Mouse (Mus musculus) intestine, postnatal 0 days (tissue): ENCODE measurements at regions not wholly inside any gene's neighbourhood (a gene's known extent, or its start where the extent isn't known, plus 50 kb on each side); places are given as distances from the start of the nearest gene placed in this dataset.

ENCODE experiments used
- ATAC-seq: fragments of 200-750 bp; cut with Nextera tagmentation; 2 replicates; pipeline ENCODE4 v1.8.0; 2017; ENCODE audit warnings: mild to moderate bottlenecking, moderate TSS enrichment, moderate library complexity
- H3K27ac ChIP-seq: fragments of 300-500 bp; sonication (generic); 2 replicates; pipeline ENCODE4 v1.5.1; 2014; ENCODE audit warnings: mild to moderate bottlenecking, low read depth, low read length, moderate library complexity
- H3K27me3 ChIP-seq: fragments of 300-500 bp; sonication (generic); replicated peaks from 2 replicates; pipeline ENCODE4 v1.6.1; 2014; ENCODE audit warnings: low read length, mixed read lengths; ENCODE audit not compliant: control insufficient read depth, insufficient read depth
- H3K36me3 ChIP-seq: fragments of 300-500 bp; sonication (generic); 2 replicates; pipeline ENCODE4 v1.6.1; 2014; ENCODE audit warnings: mild to moderate bottlenecking, moderate library complexity; ENCODE audit not compliant: control insufficient read depth, insufficient read depth
- H3K4me1 ChIP-seq: fragments of 300-500 bp; sonication (generic); replicated peaks from 2 replicates; pipeline ENCODE4 v1.6.1; 2014; ENCODE audit warnings: antibody characterized with exemption, low read length, mixed read lengths; ENCODE audit not compliant: control insufficient read depth, insufficient read depth
- H3K4me2 ChIP-seq: fragments of 300-500 bp; sonication (generic); replicated peaks from 2 replicates; pipeline ENCODE4 v1.6.1; 2014; ENCODE audit warnings: low read depth, mild to moderate bottlenecking, moderate library complexity
- H3K4me3 ChIP-seq: fragments of 300-500 bp; sonication (generic); 2 replicates; pipeline ENCODE4 v1.5.1; 2014; ENCODE audit warnings: low read depth, low read length
- H3K9ac ChIP-seq: fragments of 300-500 bp; sonication (generic); 2 replicates; pipeline ENCODE4 v1.6.1; 2014; ENCODE audit warnings: mild to moderate bottlenecking, low read depth, low read length
- H3K9me3 ChIP-seq: fragments of 300-500 bp; sonication (generic); 2 replicates; pipeline ENCODE4 v1.6.1; 2016; ENCODE audit warnings: mixed run types; ENCODE audit not compliant: control insufficient read depth
- CTCF ChIP-seq: sonication (generic); IDR thresholded peaks from 2 replicates; pipeline ENCODE4 v1.5.1; 2016; ENCODE audit warnings: low read depth, mild to moderate bottlenecking, control low read depth, antibody characterized with exemption, moderate library complexity
- WGBS: fragments of 180-500 bp; shearing (Covaris S2); extraction: QIAGEN DNeasy Blood & Tissue Kit; methylation state at CpG from one replicate; pipeline ENCODE4 v1.1.7; 2014; 5-methylcytosine and 5-hydroxymethylcytosine counted together

DNA sequence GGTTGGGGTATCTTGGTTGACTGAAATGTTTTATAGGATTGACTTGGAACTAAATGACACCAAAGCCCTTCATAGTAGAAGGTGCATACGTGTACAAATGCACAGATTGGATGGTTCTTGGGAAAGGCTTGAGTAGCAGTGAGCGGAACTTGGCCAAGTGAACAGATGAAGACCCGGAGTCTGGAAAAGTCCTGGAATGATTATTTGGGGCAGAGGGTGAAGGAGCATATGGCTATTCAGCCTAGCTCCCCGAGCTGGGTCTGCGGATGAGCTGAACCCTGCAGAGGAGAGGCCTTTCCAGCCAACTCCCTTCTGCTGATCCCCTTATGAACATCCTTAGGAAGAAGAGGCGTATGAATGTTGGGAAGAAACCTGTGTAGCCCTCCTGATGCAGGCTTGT is 369.1 kb upstream of the Npvf start:
- Histone ChIP-seq H3K27me3 (no peaks in the 10 kb centered on the region), H3K4me3 (no peak overlapping the region), H3K9ac (no peak overlapping the region), H3K9me3 (no peaks in the 10 kb centered on the region), H3K4me1 (no peaks in the 10 kb centered on the region), H3K4me2 (no peak overlapping the region), H3K36me3 (no peaks in the 10 kb centered on the region), H3K27ac (no peak overlapping the region)
- ATAC-seq, result no peak
- WGBS, result 84% methylated on average over 6 of the region's 6 CpGs
- TF ChIP-seq CTCF, result no peak

DNA sequence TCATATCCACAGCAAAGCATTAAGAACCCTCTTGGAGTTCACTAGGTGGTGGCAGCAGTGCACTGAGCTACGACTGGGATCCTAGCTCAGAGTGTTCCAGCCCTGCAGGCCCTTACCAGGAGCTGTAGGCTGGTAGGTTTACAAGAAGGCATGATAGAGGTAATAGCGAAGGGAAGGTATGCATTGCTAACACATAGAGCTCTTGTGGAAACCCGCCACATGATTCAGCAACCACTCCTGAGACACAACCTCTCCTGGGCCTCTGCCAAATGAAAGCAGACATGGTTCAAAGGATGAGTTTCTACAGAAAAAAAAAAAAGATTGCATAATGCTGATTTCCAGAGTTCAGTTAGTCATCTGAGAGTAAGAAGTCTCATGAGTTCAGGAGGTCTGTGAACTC is 370.5 kb upstream of the Npvf start:
- TF ChIP-seq CTCF, result no peak
- Histone ChIP-seq H3K4me1 (no peaks in the 10 kb centered on the region), H3K4me2 (no peak overlapping the region), H3K27me3 (no peaks in the 10 kb centered on the region), H3K27ac (no peak overlapping the region), H3K4me3 (no peak overlapping the region), H3K9me3 (no peaks in the 10 kb centered on the region), H3K9ac (no peak overlapping the region), H3K36me3 (no peaks in the 10 kb centered on the region)
- WGBS, result 68% methylated on average over 3 of the region's 3 CpGs
- ATAC-seq, result no peak

DNA sequence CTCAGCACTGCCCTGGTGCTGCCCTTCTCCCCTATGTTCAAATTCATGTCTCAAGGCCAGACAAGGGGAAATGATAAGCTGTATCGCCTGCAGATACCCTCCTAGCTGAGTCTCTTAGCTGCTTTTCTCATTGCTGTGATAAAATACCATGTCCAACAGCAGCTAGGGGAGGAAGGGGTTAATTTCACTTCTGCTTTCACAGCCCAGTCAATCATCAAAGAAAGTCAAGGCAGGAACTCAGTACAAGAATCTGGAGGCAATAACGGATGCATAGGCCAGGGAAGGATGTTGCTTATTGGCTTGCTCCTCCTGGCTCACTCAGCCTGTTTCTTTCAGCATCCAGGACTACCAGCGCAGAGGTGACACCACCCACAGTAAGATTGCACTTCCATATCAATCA is 371.2 kb upstream of the Npvf start:
- H3K4me3 ChIP-seq, result no peak overlapping the region
- H3K9me3 ChIP-seq, result no peaks in the 10 kb centered on the region
- TF ChIP-seq CTCF, result no peak
- H3K36me3 ChIP-seq, result no peaks in the 10 kb centered on the region
- H3K27me3 ChIP-seq, result no peaks in the 10 kb centered on the region
- no peak for ATAC-seq
- no peak overlapping the region for H3K9ac ChIP-seq
- no peaks in the 10 kb centered on the region for H3K4me1 ChIP-seq
- no peak overlapping the region for H3K27ac ChIP-seq
- no peak overlapping the region for H3K4me2 ChIP-seq
- WGBS, result 60% methylated on average over 3 of the region's 3 CpGs

DNA sequence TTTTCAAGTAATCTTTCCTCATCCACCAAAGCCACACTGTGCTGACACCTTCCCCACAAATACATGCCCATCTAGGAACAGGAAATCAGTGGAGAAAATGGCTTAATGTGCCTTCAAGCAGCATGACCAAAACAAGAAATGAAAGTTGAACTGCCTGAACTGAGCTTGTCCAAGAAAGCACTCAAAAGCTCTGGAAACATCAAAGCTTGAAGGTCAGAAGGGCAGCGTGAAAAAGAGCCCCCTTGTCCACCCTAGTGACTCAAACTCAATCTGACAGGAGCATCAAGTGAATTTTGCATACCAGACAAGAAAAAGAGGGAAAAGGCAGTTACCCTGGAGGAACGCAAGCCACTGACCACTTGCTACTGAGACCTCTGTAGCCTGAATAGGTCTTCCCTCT is 373.1 kb upstream of the Npvf start:
- no peaks in the 10 kb centered on the region for H3K9me3 ChIP-seq

GRCm38 (mm10) chr6:51029516-51029915 is 375.3 kb upstream of the Npvf start:
- H3K4me1 ChIP-seq, result no peaks in the 10 kb centered on the region

More for the DNA sequence above, 373.1 kb upstream of the Npvf start:
- H3K36me3 ChIP-seq, result no peaks in the 10 kb centered on the region
- no peak overlapping the region for H3K4me2 ChIP-seq
- no peak for ATAC-seq
- no peak overlapping the region for H3K27ac ChIP-seq
- H3K4me1 ChIP-seq, result no peaks in the 10 kb centered on the region
- H3K9ac ChIP-seq, result no peak overlapping the region
- TF ChIP-seq CTCF, result no peak
- WGBS, result 89% methylated on average over 2 of the region's 2 CpGs
- H3K4me3 ChIP-seq, result no peak overlapping the region
- H3K27me3 ChIP-seq, result no peaks in the 10 kb centered on the region

GRCm38 (mm10) chr6:51029953-51030352 is 375.7 kb upstream of the Npvf start:
- no peak overlapping the region for H3K4me2 ChIP-seq
- H3K4me3 ChIP-seq, result no peak overlapping the region
- no peaks in the 10 kb centered on the region for H3K9me3 ChIP-seq
- H3K36me3 ChIP-seq, result no peaks in the 10 kb centered on the region
- WGBS, result 88% methylated on average over 3 of the region's 3 CpGs
- no peak for ATAC-seq
- H3K4me1 ChIP-seq, result no peaks in the 10 kb centered on the region
- TF ChIP-seq CTCF, result no peak
- no peaks in the 10 kb centered on the region for H3K27me3 ChIP-seq
- H3K27ac ChIP-seq, result no peak overlapping the region
- no peak overlapping the region for H3K9ac ChIP-seq

More at GRCm38 (mm10) chr6:51029516-51029915, 375.3 kb upstream of the Npvf start:
- no peak for TF ChIP-seq CTCF
- H3K4me2 ChIP-seq, result no peak overlapping the region
- H3K9me3 ChIP-seq, result no peaks in the 10 kb centered on the region
- H3K9ac ChIP-seq, result no peak overlapping the region
- no peaks in the 10 kb centered on the region for H3K27me3 ChIP-seq
- no peak for ATAC-seq
- H3K36me3 ChIP-seq, result no peaks in the 10 kb centered on the region
- H3K4me3 ChIP-seq, result no peak overlapping the region
- H3K27ac ChIP-seq, result no peak overlapping the region
- WGBS, result 76% methylated on average over 3 of the region's 3 CpGs

DNA sequence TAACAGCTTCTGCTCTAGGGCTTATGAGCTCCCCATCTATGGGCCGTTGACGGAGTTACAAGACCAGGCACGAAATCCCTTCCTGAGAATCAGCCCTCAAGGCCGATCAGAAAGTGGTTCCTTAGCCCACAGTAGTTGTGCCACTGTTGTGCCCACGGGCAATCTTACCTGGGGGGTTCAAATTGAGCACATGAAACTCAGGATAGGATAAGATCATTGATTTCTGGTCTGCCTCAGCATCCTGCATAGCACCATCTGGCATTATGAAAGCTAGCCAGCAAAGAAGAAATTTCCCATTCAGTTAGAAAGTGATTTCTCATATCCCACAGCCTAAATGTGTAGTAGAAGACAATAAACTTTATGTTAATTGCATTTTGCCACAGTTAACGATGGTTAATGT is 379.6 kb upstream of the Npvf start:
- Histone ChIP-seq H3K4me3 (no peak overlapping the region), H3K36me3 (no peaks in the 10 kb centered on the region), H3K27me3 (no peaks in the 10 kb centered on the region), H3K4me2 (no peak overlapping the region), H3K9me3 (no peaks in the 10 kb centered on the region), H3K4me1 (no peaks in the 10 kb centered on the region), H3K27ac (no peak overlapping the region), H3K9ac (no peak overlapping the region)
- 70% methylated on average over 6 of the region's 6 CpGs for WGBS
- TF ChIP-seq CTCF, result peak; percentile 42
- ATAC-seq, result no peak
